Mouse (Mus musculus) induced T-regulatory cell, adult 2 months (primary cell): ENCODE measurements around the gene Enam.
"Not testable (repeated sequence)": the region's sequence is repeated elsewhere in the genome, so short reads cannot be mapped to it uniquely, and the experiment has no call there.

Source experiments
- DNase-seq: peaks from one replicate; pipeline ENCODE4 v3.0.0-alpha.2; 2012; ENCODE audit warnings: low read depth

The Enam gene

GRCm38 (mm10) chr5:88487675-88488074 lies at the start of gene Enam:
Enam (plus strand) TSS chr5:88487975.
- no peak for DNase-seq

- no peak for DNase-seq
These were observed 32.1 kb upstream of the Enam start, which contains the start of gene Ambn for GRCm38 (mm10) chr5:88455691-88456090. Ambn (plus strand) TSS chr5:88455991.

GRCm38 (mm10) chr5:88467471-88467870 lies 20.3 kb upstream of the Enam start:
- DNase-seq = no peak

DNA sequence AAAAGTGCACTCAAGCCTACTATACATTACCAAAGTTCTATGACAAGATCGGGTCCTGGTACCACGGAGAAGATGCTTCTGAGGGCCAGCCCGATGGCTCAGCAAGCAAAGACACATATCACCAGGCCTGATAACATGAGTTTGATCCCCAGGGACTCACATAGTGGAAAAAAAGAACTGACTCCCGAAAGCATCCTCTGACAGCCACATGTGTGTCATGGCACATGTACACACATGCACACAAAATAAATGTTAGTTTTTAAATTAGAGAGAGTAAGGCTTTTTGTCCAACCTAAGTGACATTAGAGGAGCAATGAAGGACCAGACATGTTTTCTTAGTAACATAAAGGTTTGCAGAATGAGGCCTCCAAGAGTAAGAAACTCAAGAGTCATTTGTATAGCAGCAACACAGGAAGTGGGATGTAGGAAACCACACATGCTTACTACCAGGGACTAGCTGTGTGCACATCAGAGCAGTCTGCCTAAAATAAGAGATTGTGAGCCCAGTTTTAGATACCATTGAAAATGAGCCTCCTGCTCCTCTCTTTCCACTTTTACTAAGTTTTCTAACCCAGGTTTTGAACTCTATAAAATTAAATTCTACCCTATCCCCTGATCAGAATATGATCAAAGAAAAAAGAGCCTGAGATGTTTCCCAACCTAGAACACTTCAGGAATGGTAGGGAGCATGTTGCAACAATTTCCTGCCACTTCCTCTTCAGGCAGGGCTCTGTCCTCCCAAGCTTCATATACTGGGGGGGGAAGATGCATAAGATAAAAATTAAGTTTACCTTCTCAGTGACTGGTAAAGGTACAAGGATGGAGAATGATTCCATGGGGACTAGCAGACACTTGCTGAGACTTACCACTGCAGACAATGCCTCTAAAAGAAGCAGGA lies 18.7 kb upstream of the Enam start:
- no peak for DNase-seq

DNA sequence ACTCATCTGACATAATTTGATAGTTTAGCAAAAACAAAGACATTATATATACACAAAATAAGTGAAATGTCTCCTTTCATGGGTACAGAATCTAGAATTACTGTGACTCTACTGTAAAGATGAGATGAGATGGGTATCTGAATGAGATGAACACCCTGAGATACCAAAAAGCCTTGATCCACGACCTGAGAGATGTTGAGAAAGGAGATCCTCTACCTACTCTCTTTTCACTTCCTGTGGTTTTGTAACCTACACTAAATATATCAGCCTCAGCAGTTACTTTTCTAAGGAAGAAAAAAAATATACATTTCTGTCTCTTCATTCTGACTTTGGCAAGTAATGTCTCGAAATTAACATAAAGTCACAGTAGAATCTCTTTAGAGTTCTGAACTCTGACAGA lies 1.2 kb downstream of the Enam start:
- peak; percentile 23 for DNase-seq

- no peak for DNase-seq
These were observed 3.3 kb downstream of the Enam start for GRCm38 (mm10) chr5:88491111-88491510.

GRCm38 (mm10) chr5:88499781-88500180 lies 12.0 kb downstream of the Enam start:
- peak; percentile 25 for DNase-seq

- peak; percentile 40 for DNase-seq
These were observed 20.8 kb downstream of the Enam start for GRCm38 (mm10) chr5:88508555-88508954.

DNA sequence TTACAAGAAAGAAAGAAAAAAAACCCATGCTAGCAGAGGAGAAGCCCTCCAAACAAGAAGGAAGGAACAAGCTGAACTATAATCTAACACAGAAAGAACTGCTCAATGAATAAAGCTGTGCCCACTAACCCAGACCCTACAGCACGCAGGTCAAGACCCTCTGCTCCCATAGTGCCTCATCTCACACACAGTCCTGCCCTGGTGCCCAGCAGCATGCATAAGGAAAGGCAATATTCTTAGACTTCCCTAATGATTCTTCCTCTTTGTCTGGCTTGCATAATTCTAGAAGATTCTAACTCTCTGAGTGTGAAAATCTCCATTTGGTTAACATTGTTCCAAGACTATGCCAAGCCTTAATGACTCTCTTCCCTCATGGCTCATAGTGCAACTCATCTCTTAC lies 21.2 kb downstream of the Enam start:
- no peak for DNase-seq

DNA sequence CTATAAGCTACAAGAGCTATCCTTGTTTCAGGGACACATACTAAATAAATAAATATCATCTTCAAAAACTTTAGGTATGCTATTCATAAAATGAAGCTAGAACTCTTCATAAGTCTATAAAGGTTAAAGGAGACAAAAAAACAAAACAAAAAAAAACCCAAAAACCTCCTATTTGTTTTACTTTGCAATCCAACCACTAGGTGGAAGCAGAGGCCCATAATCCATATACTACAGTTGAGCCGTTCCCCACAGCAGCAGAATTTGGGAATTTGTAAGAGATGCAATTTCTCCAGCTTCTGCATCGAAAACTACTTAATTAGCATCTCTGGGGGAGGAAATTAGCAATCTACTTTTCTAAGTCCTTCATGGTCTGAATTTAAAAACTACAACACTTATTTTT lies 31.5 kb downstream of the Enam start:
- DNase-seq = peak; percentile 74

- no peak for DNase-seq
These were observed 39.9 kb downstream of the Enam start, which contains the start of gene Jchain for GRCm38 (mm10) chr5:88527657-88528056. Jchain (minus strand) TSS chr5:88527891.

DNA sequence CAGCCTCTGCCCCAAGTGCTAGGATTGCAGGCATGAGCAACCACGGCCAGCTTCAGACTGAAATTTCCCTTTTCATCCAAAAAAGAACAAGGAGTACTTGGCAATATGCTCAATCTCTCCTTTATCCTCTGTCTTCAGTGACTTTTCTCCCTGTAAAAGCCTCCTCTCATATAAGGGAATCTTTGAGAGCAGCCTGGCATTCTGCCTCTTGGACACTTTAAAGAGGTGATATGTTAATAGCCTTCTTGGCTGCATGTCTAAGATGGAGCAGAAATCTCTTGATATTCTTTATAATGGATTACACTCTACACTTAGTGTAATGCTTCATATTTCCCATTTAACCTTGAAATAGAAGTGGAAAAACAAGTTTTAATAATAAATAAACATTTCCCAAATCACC lies 43.1 kb downstream of the Enam start:
- no peak for DNase-seq

GRCm38 (mm10) chr5:88534697-88535096 lies 46.9 kb downstream of the Enam start:
- no peak for DNase-seq

DNA sequence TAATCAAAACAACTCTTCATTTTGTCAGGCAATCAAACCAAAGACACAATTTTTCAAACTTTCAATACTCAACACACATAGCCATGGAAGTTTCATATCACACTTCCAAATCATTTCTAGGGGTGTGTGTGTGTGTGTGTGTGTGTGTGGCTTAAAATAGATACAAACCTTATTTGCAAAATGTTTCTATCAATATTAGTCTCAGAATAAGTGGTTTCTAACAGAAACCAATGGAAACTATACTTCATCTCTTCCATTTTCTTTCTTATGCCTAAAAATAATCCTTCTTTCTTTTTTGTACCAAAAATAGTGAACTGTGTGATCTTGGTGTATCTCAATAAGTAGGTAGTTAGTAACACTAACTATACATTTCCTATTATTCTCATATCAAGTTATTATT lies 53.1 kb downstream of the Enam start:
- DNase-seq = no peak

DNA sequence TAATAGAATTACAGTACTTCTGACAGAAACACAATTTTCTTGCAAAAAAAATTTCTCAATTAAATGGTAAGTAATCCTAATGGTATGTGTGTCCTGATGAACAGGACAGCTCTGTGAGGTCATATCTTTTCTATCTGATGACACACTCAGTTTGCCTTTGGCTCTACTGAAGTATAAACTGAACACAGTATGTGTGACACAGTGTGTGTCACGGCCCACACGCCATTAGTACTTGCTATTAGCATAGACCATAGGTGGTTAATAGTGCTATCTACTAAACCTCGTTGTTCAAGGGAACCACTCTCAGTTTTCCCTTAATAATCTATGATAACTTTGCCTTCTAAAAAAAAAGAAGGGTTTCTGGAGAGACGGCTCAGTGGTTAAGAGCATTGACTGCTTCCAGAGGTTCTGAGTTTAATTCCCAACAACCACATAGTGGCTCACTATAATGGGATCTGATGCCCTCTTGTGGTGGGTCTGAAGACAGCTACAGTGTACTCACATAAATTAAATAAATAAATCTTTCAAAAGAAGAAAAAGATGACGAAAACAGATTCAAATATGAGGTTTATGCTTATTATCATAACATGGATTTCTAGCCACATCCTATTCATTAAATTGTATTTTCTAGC lies 55.0 kb downstream of the Enam start:
- peak; percentile 63 for DNase-seq

DNA sequence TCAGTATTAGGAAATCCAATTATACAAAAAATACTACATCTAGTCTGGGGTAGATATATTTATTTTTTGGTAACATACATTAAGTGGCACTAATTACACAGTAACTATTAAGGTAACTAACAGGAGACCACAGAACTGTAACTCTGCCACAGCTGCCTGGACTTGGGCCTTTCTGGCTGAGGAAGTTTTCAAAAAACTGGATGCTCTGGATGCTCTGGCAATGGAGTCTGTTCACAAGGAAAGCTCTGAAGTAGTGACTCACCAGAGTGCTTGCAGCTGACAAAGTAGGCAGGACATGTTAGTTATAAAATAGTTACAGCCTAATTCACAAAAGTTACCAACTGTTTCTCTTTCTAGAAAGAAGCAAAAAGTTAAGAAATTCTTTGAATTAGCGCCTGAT lies 56.6 kb downstream of the Enam start:
- not testable (repeated sequence) for DNase-seq

- DNase-seq = no peak
These were observed 57.8 kb downstream of the Enam start for GRCm38 (mm10) chr5:88545536-88545935.

GRCm38 (mm10) chr5:88553271-88554085 lies 65.7 kb downstream of the Enam start:
- no peak for DNase-seq

- DNase-seq = peak; percentile 100
These were observed 66.5 kb downstream of the Enam start, which contains the start of gene Utp3 for GRCm38 (mm10) chr5:88554086-88554886. Utp3 (plus strand) TSS chr5:88554462.
